Mouse (Mus musculus) right cerebral cortex, postnatal 4 days (tissue): ENCODE data around the gene Anxa6.

Experiments used
- DNase-seq: peaks from one replicate; pipeline ENCODE4 v3.0.0-alpha.2; 2022

The Anxa6 gene

DNA sequence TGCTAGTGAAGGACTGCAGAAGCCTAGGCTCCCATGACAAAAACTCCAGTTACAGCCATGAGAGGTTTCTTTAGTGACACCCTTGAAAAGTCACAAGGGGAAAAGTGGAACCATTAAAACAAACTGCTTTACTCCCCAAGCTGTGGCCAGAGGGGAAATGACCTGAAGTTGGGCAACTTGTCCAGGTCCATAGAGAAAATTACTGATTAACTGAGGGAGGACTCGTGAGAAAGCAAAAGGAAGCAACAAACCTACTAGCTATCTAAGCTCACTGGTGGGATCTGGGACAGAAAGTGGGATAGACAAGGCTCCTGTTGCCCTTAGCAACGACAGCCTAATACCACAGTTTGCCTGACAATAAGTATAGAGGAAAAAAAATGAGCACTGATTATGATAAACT lies 4.7 kb downstream of the Anxa6 start:
- no peak for DNase-seq

DNA sequence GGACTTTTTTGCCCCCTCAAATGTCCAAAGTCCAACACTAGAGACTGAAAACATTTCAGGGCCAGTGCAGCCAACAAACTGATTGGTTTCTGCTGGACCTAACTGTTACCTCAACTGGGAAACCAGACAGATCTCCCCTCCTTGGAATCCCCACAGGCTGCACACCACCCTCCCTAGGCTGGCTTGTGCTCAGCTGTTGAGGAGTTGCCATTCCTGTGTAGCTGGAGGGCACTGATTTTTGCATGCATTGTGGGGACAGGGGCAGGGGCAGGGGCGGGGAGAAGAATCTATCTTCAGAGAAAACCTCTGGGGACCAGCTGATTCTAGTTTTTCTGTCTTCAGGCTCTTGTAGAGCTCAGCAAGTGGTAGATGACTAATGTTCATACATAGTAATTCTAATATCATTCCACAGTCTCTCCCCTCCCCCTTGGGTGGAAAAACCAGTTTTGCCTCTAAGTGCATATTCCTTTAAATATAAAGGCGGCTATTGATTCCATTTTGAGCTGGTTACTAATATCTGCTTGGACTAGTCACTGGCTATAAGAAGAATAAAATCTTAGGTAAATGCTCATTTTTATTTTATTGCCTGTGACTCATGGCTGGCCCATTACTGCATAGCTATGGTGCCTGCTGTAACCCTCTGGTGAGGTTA lies 5.9 kb downstream of the Anxa6 start:
- no peak for DNase-seq

- no peak for DNase-seq
Measured at GRCm38 (mm10) chr11:55025896-55026295, 7.3 kb downstream of the Anxa6 start.

- no peak for DNase-seq
Measured at GRCm38 (mm10) chr11:55023583-55023982, 9.7 kb downstream of the Anxa6 start.

GRCm38 (mm10) chr11:55023049-55023564 lies 10.1 kb downstream of the Anxa6 start:
- peak; percentile 82 for DNase-seq

DNA sequence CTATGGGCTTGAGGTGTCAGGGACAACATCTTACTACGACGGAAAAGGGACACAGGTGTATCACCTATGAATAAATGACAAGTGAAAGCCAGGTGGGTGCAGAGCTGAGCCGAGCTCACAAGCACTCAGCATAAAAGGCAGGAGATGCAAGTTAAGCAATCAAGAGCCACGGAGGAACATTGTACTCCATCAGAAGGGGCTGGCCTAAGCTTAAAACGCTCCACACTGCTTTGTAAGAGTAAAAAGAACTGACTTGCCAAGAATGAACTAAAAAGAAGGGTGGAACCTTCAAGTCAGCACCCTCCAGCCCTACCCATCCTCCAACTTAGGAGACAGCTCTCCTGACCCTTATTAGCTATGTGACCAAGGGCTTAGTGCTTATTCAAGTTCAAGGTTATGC lies 10.7 kb downstream of the Anxa6 start:
- no peak for DNase-seq

DNA sequence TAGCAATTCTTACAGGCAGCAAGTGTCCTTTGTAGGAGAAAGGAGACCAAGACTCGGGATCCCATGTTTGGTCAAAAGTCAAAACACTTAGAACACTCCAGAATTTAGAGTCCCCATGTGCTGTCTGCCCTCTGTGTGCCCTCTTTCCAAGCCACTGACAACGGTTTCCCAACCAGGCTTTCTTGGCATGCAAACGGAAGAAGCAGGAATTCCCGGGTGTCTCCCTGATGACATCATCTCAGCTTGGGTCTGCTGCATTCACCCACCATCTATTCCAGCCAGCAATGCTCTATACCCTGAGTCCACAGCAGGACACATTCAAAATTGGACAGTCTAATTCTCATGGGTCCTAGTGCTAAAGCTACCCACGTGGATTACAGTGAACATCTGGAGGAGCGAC lies 11.4 kb downstream of the Anxa6 start:
- DNase-seq = no peak

GRCm38 (mm10) chr11:55021458-55021857 lies 11.8 kb downstream of the Anxa6 start:
- no peak for DNase-seq

- no peak for DNase-seq
Measured at GRCm38 (mm10) chr11:55019711-55020110, 13.5 kb downstream of the Anxa6 start.

- no peak for DNase-seq
Measured at GRCm38 (mm10) chr11:55018034-55018433, 15.2 kb downstream of the Anxa6 start.

DNA sequence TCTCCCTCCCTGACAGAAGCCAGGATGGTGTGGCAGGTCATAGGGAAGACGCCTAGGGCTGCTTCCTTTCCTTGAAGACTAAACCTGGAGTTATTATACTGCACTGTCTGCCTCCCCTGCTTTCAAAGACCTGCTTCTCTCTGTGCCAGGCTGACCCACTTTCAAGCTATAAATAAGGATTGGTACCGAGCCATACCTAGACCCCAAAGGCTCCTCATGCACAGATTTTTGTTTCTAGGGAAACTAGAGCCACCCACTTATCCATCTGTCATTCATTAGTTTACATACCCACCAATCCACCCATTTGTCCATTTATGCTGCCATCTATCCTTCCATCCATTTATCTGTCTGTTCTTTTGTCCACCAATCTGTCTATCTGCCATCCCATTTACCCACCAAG lies 16.0 kb downstream of the Anxa6 start:
- no peak for DNase-seq

- no peak for DNase-seq
Measured at GRCm38 (mm10) chr11:55016758-55017157, 16.5 kb downstream of the Anxa6 start.

DNA sequence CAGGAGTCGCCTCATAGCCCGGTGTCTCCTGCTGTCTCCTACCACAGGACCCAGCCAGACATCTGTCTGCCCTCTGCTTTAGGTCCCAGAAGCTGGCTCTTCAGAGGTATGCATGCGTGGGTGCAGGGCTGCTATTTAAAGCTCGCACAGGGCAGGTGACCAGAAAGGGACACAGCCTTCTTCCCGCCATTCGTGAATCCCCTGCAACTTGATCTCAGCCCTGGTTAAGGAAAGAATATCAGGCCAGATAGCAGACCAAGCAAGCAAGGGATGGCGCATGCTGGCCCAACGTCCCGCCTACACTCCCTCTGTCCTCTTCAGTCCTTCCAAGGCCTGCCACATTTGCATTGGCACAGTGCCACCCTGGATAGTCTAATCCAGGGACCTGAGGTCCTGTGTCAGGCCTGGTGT lies 17.4 kb downstream of the Anxa6 start:
- DNase-seq = peak; percentile 48

DNA sequence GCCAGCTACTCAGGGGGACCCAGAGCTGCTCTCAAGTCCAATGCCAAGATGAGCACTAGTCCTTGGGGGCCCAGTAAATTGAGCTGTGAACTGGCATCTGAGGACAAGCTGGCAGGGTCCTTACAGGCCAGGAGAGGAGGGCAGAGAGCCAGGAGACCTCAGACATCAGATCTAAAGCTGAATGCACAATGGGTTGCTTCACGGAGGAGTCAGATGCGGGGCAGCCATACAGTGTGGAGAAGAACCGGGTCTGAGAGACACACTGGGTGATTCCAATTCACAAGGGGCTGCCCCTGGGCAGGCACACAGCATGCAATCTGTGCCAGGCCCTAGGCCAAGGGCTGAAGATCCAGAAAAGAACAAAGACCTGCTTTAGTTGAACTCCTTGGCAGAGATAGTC lies 18.0 kb downstream of the Anxa6 start:
- DNase-seq = no peak

DNA sequence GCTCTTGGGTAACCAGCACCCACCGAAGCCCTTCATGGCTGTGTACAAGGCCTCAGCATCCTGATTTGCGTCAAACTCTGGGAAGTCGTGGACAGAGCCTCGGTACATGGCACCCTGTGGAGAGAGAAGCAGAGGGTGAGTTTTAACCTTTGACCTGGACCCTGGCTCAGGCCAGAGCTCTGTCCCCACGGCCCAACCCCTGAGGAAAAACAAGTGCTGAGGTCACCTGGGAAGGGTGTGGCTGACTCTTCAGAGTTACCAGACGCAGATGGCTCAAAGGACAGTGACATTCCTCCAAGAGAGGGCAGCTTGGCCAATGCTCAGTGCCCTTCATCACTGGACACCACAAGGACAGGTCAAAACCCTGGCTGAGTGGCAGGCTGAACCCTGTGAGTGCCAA lies 19.4 kb downstream of the Anxa6 start:
- DNase-seq = no peak

- no peak for DNase-seq
Measured at GRCm38 (mm10) chr11:55012551-55013521, 20.4 kb downstream of the Anxa6 start.

DNA sequence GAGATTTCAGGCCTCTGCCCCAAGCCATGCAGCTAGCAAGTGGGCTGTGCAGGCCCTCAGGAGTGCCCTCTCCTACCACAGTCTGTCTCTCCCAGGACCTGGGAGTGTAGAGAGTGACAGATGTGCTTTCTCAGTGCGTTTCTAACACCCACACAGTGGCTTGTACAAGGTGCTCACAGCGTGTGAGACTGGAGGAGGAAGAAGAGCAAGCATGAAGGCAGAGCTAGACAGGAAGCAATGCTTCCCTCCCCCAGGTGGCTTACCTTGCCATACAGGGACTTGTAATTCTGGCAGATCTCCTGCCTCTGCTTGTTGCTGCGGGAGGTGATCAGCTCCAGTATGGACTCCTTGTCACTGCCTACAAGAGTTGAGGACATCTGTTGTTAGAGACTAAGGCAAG lies 21.8 kb downstream of the Anxa6 start:
- DNase-seq = no peak

DNA sequence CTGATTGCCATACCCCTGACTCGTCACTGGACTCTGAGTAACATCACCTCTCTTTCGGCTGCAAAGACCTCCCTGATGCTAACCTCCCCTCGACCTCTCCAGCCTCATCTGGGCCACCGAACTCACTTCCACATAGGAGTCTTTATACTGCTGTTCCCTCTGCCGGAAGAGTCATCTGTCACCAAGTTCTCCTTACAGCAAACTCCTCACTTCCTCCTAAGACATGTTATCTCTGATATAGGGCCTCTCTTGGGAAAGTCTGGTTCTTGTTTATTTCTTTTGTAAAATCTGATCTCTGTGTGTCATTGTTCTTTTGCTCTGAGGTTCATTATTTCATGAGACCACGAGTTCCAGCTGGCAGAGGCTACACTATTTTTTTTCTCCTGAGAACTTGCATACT lies 25.0 kb downstream of the Anxa6 start:
- no peak for DNase-seq

GRCm38 (mm10) chr11:55005684-55006083 lies 27.6 kb downstream of the Anxa6 start:
- no peak for DNase-seq

- DNase-seq = no peak
Measured at GRCm38 (mm10) chr11:55004970-55005502, 28.2 kb downstream of the Anxa6 start.

- DNase-seq = no peak
Measured at GRCm38 (mm10) chr11:54998708-54999107, 34.5 kb downstream of the Anxa6 start.

GRCm38 (mm10) chr11:54998284-54998683 lies 35.0 kb downstream of the Anxa6 start:
- DNase-seq = peak; percentile 56

DNA sequence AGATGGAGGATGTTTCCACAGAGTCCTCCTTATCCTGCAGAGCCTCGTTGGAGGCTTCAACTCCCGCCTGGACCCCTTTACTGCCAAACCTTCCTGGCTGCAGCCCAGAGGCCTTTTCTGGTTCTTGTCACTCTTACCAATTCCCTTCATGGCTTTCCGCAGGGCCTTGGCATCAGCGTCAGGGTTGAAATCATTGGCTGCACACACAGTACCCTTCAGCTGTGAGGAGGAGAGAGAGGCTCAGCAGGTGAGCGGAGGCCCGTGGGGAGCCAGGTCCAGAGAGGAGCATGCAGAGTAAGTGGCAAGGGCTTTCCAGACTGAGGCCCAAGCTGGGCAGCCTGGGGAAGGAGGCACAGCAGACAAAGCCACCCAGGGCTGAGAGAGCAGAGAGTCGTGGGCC lies 37.1 kb downstream of the Anxa6 start:
- peak; percentile 28 for DNase-seq

DNA sequence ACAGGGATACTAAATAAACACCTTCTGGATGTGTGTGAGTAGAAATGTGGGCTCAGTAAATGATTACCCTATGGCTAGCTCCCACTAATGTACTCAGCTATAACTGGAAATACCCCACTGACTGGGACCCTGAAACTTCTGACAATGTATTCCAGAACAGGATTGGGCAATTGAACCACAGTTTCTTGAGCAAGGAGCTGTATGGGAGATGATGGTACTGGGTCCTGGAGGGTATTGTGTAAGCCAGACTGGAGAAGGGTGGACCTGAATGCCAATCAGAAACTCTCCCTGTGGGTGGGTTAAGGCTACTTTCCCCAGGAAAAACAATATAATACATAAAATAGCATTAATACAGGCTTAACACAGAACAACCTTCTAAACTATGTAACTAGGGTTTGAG lies 43.3 kb downstream of the Anxa6 start:
- DNase-seq = no peak
